In the genomic region with DNA sequence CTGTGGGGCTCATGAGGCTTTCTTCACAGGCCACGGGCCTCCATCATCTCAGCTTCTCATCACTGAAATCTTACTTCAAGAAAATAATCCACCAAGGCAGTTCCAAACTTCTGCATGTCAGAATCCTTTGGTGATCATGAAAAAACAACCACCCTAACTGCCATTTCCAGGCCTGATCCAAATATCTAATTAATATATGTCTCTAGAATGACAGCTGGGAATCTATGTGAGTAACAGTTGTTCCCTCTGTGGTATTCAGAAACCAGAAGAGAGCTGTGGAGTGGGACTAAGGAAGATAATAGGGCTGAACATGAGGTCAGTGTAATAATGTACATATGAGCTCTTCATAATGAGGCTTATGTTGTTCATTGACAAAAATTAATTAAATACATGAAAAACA, we compare ENCODE assay signal across 21 mouse cellular contexts. TPM values are rescaled to one million over a fixed set of nuclear protein-coding genes. Genes with fewer than 3 reads are reported as not detected.
DNase-seq lines count a peak whose midpoint lies in the region; ATAC-seq and TF ChIP-seq lines count a peak whose summit lies in the region.
"Had no signal": no experiment of that assay in that cellular context is flagged by ENCODE, and none has a peak within 500 bp of the region (broad histone marks: within the 10 kb centered on the region; RNA-seq: fewer than 3 reads in every experiment).

No protein-coding gene starts in this region.

- no peak overlapping the region for H3K9ac ChIP-seq in midbrain, embryonic 11.5 days (ENCODE audit: low read length)
- H3K9ac ChIP-seq in midbrain, embryonic 15.5 days, result no peak overlapping the region
- H3K9ac ChIP-seq: embryonic facial prominence, embryonic 13.5 days; forebrain, embryonic 13.5 days; forebrain, embryonic 15.5 days; forebrain, postnatal 0 days had no signal

- no peak for DNase-seq in gastrocnemius, adult 2 months
- DNase-seq in gastrocnemius, postnatal 25 days, result no peak
- peak; percentile 68 for DNase-seq in midbrain, embryonic 11.5 days (ENCODE audit: low spot score, missing footprints)
- DNase-seq in right cerebral cortex, adult 18-20 months, result no peak
- DNase-seq: adrenal gland, adult 2 months; adrenal gland, postnatal 10 days; adrenal gland, postnatal 25 days; cerebellum, adult 11-12 months; cerebellum, adult 2 months; cerebellum, adult 9-10 months; cerebellum, postnatal 10 days; cerebellum, postnatal 25 days; forebrain, postnatal 0 days had no signal

- TF ChIP-seq CTCF in gastrocnemius, adult 2 months (IDR thresholded peaks at IDR 0.05), result no peak

- 75% methylated on average over 1 of the region's 1 CpGs for WGBS in midbrain, embryonic 11.5 days
- 90% methylated on average over 1 of the region's 1 CpGs for WGBS in midbrain, embryonic 15.5 days

- H3K4me1 ChIP-seq in midbrain, embryonic 11.5 days (ENCODE audit: control insufficient read depth, insufficient read depth, low read length), result peaks cover 7% of the 10 kb centered on the region; the same call in 1 of the 2 replicates
- H3K4me1 ChIP-seq in midbrain, embryonic 15.5 days, result peaks cover 10% of the 10 kb centered on the region

- H3K4me2 ChIP-seq in midbrain, embryonic 11.5 days, result no peak overlapping the region
- no peak overlapping the region for H3K4me2 ChIP-seq in midbrain, embryonic 15.5 days
- H3K4me2 ChIP-seq in myocyte (ENCODE audit: low read depth), result no peak overlapping the region
- H3K4me2 ChIP-seq: embryonic facial prominence, embryonic 13.5 days; forebrain, embryonic 13.5 days; forebrain, embryonic 15.5 days had no signal

- intact Hi-C loops in gastrocnemius, adult 2 months (cut with DNase I), result loop anchor here (5.0 kb wide), 1 partner anchor 59 kb away; a partner anchor contains a TSS

- no peaks in the 10 kb centered on the region for H3K27me3 ChIP-seq in midbrain, embryonic 11.5 days (ENCODE audit: control insufficient read depth, insufficient read depth, low read length)
- H3K27me3 ChIP-seq in midbrain, embryonic 15.5 days (replicated peaks), result no peaks in the 10 kb centered on the region
- H3K27me3 ChIP-seq in myocyte (ENCODE audit: control insufficient read depth, insufficient read depth, insufficient read length), result no peaks in the 10 kb centered on the region
- H3K27me3 ChIP-seq: embryonic facial prominence, embryonic 13.5 days; forebrain, embryonic 13.5 days; forebrain, embryonic 15.5 days had no signal

- no peak overlapping the region for H3K4me3 ChIP-seq in gastrocnemius, adult 2 months
- H3K4me3 ChIP-seq in midbrain, embryonic 11.5 days (ENCODE audit: low read depth, low read length), result no peak overlapping the region
- no peak overlapping the region for H3K4me3 ChIP-seq in midbrain, embryonic 15.5 days
- H3K4me3 ChIP-seq in myocyte, result no peak overlapping the region
- H3K4me3 ChIP-seq: embryonic facial prominence, embryonic 13.5 days; forebrain, embryonic 13.5 days; forebrain, embryonic 15.5 days had no signal

- ATAC-seq in midbrain, embryonic 11.5 days (ENCODE audit: low FRiP score), result no peak
- ATAC-seq in midbrain, embryonic 15.5 days (replicated peaks), result no peak
- ATAC-seq: forebrain, embryonic 13.5 days; forebrain, embryonic 15.5 days; forebrain, postnatal 0 days had no signal

- no peaks in the 10 kb centered on the region for H3K36me3 ChIP-seq in midbrain, embryonic 11.5 days (ENCODE audit: control insufficient read depth, insufficient read depth, low read length)
- no peaks in the 10 kb centered on the region for H3K36me3 ChIP-seq in midbrain, embryonic 15.5 days (replicated peaks)
- no peaks in the 10 kb centered on the region for H3K36me3 ChIP-seq in myocyte (ENCODE audit: control insufficient read depth, insufficient read depth)
- H3K36me3 ChIP-seq: embryonic facial prominence, embryonic 13.5 days; forebrain, embryonic 15.5 days had no signal

- H3K79me2 ChIP-seq in myocyte (ENCODE audit: control insufficient read depth, insufficient read depth), result no peaks in the 10 kb centered on the region

- H3K27ac ChIP-seq in gastrocnemius, adult 2 months, result peak overlapping the region; percentile 53; the same call in 1 of the 2 replicates
- H3K27ac ChIP-seq in midbrain, embryonic 11.5 days (ENCODE audit: low read depth, low read length), result no peak overlapping the region
- H3K27ac ChIP-seq in midbrain, embryonic 15.5 days, result no peak overlapping the region
- H3K27ac ChIP-seq: embryonic facial prominence, embryonic 13.5 days; forebrain, embryonic 13.5 days; forebrain, embryonic 15.5 days had no signal

- no peaks in the 10 kb centered on the region for H3K9me3 ChIP-seq in midbrain, embryonic 11.5 days (ENCODE audit: control insufficient read depth, low read length)
- no peaks in the 10 kb centered on the region for H3K9me3 ChIP-seq in midbrain, embryonic 15.5 days
- H3K9me3 ChIP-seq: embryonic facial prominence, embryonic 13.5 days; forebrain, embryonic 13.5 days; forebrain, embryonic 15.5 days had no signal

- no peak overlapping the region for H3ac ChIP-seq in myocyte (ENCODE audit: control insufficient read depth, insufficient read length)

- no peak for TF ChIP-seq POLR2A in myocyte (IDR thresholded peaks at IDR 0.05; ENCODE audit: insufficient read length, low read depth)

TF ChIP-seq in myocyte, 11 proteins besides CTCF, POLR2A, EP300 and RAD21:
- no peak for TF ChIP-seq REST (IDR thresholded peaks at IDR 0.05; ENCODE audit: insufficient read depth, insufficient read length)
- peak; percentile 30 to 47 (median 45) for TF ChIP-seq MYOD1 (IDR thresholded peaks at IDR 0.05; ENCODE audit: control insufficient read depth in 1 of 3, insufficient read length in 2 of 3, low read depth in 2 of 3)
- no peak for TF ChIP-seq SRF (IDR thresholded peaks at IDR 0.05; ENCODE audit: control insufficient read depth, insufficient read length, low read depth)
- TF ChIP-seq MYOG (IDR thresholded peaks at IDR 0.05; ENCODE audit: control insufficient read depth in 1 of 3, insufficient read depth in 1 of 3, insufficient read length in 2 of 3, low read depth in 2 of 3), result peak in 1 of 3 experiments; percentile 50

RNA-seq across cellular contexts. Expression of a gene that starts 12.9 kb away (rescaled TPM):
- 10 to 100 TPM; 30.5 to 40.4 TPM for total RNA-seq in gastrocnemius, adult 2 months (2021)
- 10 to 100 TPM; 23.5 to 26.4 TPM for total RNA-seq in gastrocnemius, postnatal 25 days (2021)
- 23.7 and 25.7 TPM in 2 replicates for polyA plus RNA-seq in midbrain, embryonic 11.5 days (2014; fragmentation: Nextera tagmentation; extraction: Ambion mirVana)
- 14.0 and 14.1 TPM in 2 replicates for polyA plus RNA-seq in midbrain, embryonic 15.5 days (2015; fragmentation: Nextera tagmentation; extraction: Ambion mirVana)
- polyA plus RNA-seq in myocyte (2012; fragmentation: generic; extraction: Trizol), result 11.9 TPM

RNA-seq across cellular contexts. Expression of a gene that starts 36.5 kb away (rescaled TPM):
- under 1 TPM in 1 of 2 experiments, not detected in 1; 0.06 TPM for total RNA-seq in gastrocnemius, adult 2 months (2021)
- total RNA-seq in gastrocnemius, postnatal 25 days (2021), result not detected
- polyA plus RNA-seq in midbrain, embryonic 11.5 days (2014; fragmentation: Nextera tagmentation; extraction: Ambion mirVana), result 0.11 TPM in 1 of 2 replicates, not detected in the other
- 0.05 and 0.18 TPM in 2 replicates for polyA plus RNA-seq in midbrain, embryonic 15.5 days (2015; fragmentation: Nextera tagmentation; extraction: Ambion mirVana)
- 0.26 TPM for polyA plus RNA-seq in myocyte (2012; fragmentation: generic; extraction: Trizol)
- total RNA-seq: MEL had no signal
- polyA plus RNA-seq: embryonic facial prominence, embryonic 11.5 days; forebrain, embryonic 11.5 days; forebrain, embryonic 13.5 days; forebrain, embryonic 15.5 days; forebrain, postnatal 0 days had no signal

RNA-seq across cellular contexts. Expression of a gene that starts 58.3 kb away (rescaled TPM):
- 10 to 100 TPM; 17.6 to 18.7 TPM for total RNA-seq in gastrocnemius, adult 2 months (2021)
- 10 to 100 TPM; 14.7 to 16.1 TPM for total RNA-seq in gastrocnemius, postnatal 25 days (2021)
- 61.1 and 74.3 TPM in 2 replicates for polyA plus RNA-seq in midbrain, embryonic 11.5 days (2014; fragmentation: Nextera tagmentation; extraction: Ambion mirVana)
- polyA plus RNA-seq in midbrain, embryonic 15.5 days (2015; fragmentation: Nextera tagmentation; extraction: Ambion mirVana), result 55.8 TPM in 2 replicates
- 19.0 TPM for polyA plus RNA-seq in myocyte (2012; fragmentation: generic; extraction: Trizol)
